Mouse (Mus musculus) left cerebral cortex, adult 8-10 months (tissue): ENCODE measurements around the gene Trpv4. TPM values are rescaled to one million over a fixed set of nuclear protein-coding genes. Genes with fewer than 3 reads are reported as not detected.

ENCODE experiments used
- DNase-seq, 2 experiments: peaks; one replicate each; pipeline ENCODE4 v3.0.0; 2022; ENCODE audit warnings: low spot score in 2 of 2
- total RNA-seq, 4 experiments: library from RNA; stranded (reverse); gene quantifications; 2 replicates each; pipeline ENCODE4 v1.2.4; 2022

Trpv4 gene
- total RNA-seq, 4 experiments from 2014 or later, result 1.1 to 2.4 (median 1.5) TPM

DNA sequence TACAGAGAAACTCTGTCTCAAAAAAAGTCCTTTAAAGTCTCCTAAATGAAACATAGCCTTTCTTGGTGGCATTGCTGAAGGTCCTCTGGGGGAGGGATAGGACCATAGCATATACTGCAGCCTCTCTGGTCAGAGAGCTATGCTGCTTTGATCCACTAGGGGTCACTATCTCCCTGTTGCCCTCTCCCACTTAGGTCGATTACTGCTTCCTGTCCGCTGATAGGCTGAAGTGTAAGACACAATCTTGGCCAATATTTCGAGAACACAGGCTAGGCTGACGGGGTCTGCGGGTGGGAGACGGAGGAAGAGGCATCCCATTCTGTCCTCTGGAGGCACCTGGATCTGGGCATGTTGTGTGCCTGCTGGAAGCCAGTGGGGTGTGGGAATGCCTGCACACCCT lies 37.9 kb downstream of the Trpv4 start:
- no peak for DNase-seq

DNA sequence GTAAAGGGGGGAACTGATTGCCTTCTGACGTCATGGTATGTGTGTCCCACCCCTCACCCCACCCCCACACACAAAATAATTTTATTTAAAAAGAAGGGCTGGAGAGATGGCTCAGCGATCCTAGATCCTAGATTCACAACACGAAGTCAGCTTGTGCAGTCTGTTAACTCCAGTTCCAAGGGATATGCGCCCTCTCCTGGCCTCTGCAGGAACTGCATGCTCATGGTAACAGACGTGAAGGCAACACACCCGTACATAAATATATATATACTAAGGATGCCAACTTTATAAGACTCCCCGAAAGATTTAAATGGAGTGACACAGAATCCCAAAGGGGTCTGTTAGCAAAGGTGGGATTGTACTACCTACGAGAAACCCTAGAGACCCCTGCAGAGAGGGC lies 39.4 kb downstream of the Trpv4 start:
- peak in 1 of 2 experiments; percentile 71 for DNase-seq

DNA sequence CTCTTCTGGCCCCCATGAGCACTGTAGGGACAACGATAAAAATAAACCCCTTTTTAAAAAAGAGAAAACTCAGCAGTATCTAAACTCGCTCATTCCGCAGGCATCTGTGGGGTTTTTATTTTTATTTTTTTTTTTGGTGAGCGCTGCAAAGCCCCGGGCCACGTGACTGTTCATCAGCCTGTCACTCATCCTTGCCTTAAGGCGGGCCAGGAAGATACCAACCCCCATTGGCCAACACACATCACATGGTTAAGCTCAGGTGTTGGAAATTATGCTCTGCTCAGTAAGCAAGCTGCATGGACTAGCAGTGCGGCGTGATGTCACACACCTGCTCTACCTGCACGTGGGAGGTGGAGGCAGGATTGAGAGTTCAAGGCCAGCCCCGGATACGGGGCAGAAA lies 40.4 kb downstream of the Trpv4 start:
- DNase-seq, result no peak

DNA sequence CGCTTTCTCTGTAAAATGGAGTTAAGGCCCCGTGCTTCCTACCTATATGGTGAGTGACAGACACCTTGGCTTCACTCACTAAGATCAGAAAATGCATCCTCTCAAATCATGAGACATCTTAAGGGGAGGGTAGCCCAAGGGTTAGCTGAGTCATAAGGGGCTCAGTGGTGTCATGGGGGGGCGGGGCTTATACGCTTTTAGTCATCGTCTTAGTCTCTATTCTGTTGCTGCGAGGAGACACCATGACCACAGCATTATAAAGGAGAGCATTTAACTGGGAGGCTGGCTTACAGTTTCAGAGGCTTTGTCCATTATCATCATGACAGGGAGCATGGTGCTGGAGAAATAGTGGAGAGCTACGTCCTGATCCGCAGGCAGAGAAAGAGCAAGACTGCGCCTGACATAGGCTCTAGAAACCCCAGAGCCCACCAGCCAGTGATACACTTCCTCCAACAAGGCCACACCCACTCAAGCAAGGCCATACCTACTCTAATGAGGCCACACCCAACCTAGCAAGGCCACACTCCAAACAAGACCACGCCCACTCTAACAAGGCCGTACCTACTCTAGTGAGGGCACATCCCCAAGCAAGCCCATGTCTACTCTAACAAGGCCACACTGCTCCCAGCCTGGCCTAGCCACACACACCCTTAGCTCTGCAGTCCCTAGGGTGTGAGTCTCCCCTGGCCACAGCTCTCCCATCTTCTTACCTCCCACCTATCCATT lies 41.7 kb downstream of the Trpv4 start:
- DNase-seq, result no peak

DNA sequence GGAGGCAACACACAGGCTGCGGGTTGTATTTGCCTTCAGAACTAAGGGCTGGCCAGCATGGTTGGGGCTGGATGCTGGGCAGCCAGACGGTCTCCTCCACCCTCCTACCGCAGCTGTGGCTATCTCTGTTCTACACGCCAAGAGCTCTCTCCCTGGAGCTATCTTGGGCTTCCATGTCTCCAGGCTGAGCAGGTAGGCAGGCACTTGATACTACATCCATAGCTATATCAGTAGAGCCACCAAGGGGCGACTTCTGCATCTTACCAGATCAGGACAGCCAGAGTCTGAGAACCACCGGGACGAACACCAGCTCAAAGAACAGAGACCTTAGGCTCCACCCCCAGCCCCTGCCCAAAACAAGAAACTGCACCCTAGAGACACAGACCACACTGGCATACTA lies 43.4 kb downstream of the Trpv4 start:
- DNase-seq, result no peak

DNA sequence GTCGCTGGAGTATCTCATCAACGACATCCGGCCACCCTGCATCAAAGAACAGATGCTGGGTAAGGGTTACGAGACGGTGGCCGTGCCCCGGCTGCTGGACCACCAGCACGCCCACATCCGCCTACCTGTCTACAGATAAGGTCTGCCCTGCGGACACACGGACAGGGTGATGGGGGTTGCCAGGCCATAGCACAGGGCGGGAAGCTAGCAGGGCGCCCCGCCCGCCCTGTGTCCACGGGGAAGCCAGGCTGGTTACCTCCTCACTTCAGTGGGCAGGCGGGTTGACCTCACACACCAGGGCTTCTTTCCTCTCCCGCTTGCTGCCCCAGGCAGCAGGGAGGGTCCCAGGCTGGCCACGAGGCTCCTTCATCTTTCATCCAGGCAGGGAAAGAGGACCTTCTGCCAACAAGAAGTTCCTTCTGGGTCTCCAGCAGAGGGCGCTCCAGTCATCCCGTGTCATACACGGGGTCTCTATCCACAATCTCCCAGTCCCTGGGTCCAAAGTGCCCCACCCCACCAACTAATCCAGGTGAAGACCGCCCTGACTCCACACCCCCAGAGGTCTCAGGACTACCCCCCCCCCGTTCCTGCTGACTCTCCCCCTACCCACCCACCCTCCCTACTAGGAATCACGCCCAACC lies 46.1 kb downstream of the Trpv4 start:
- DNase-seq, result no peak

DNA sequence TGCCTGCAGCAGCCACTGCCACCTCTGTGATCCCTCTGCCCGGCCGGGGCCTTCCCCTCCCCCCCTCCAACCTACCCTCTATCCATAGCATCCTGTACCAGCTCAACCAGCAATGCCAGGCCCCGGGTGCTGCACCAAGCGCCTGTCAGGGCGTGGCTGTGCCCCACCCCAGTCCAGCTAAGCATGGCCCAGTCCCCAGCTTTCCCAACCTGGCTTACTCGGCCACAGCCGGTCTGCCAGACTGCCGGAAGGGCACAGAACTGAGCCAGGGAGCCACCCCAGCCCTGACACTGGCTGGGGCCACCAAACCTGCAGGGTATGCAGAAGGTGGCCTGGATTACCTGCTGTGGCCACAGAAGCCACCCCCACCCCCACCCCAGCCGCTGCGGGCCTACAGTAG lies 47.0 kb downstream of the Trpv4 start:
- no peak for DNase-seq

DNA sequence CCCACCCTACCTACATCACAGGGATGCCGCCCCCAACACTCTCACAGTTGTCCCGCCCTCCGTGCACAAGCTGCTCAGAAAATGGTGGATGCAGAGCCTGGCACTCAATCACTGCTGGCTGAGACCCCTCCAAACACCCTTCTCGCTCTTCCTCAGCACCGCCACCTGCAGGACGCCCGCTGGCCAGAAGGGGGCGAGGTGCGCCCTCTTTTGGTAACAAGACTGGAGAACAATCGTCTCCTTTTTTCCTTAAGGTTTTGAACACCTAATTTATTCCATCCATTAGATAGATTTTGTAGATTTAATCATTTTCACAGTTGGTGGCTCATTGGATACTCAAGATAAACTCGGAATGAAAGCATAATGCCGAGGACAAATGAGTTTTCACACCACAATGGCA lies 49.7 kb downstream of the Trpv4 start:
- peak in 1 of 2 experiments; percentile 73 for DNase-seq

DNA sequence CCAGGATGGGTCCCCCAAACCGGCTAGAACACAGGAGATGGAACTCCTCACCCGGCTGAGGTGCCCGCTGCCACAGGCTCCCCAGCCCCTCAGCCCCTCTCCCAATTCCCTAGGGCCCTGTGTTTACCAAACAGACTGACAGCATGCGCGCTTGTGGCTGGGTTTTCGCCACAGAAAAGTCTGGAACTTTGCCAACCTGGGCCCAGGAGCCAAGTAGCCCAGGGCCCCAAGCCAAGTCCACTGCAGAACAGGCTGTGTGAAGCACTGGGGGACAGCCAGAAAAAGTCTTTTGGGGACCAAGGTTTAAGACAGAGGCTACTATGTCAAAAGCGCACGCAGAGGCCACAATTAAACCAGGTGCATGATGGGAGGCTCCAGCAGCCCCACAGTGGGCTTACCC lies 50.6 kb downstream of the Trpv4 start:
- peak; percentile 46 to 64 for DNase-seq

DNA sequence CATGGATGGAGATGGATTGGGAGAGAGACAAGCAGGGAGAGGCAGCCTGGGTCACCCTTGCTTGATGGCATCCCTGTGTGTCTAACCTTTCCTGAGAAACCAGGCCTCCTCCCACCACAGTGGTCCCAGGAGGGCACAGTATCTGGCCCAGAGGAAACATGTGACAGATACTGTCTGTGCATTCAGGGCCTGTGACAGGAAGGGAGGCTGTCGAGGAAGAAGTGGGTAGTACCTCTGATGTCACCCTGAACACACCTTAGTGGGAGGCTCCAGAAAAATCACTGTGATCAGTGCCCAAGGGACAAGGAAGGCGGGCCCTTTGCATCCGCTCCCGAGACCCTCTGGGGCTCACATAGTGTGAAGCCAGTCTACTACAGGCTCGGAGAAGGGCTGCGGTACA lies 52.2 kb downstream of the Trpv4 start:
- no peak for DNase-seq

DNA sequence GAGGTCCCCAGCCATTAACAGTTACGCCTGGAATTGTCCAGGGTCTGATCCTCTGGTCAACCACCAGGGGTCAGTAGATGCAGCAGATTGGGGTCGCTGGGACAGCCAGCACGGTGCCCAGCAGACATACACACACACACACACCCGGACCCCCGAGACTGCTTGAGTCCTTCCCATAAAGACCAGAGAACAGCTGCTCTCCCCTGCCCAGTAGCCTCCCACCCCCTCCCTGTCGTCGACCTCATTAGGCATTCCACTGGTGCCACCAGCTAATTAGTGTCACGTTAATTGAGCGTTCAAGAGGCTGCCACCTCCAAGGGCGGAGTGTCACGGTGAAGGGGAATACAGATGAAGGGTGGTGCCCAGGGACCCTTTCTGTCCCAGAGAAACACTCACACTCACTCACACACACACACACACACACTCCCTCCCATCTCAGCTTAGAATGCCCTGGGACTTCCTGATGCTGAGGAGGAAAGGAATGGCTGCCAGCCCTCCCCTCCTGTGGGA lies 53.4 kb downstream of the Trpv4 start:
- no peak for DNase-seq

DNA sequence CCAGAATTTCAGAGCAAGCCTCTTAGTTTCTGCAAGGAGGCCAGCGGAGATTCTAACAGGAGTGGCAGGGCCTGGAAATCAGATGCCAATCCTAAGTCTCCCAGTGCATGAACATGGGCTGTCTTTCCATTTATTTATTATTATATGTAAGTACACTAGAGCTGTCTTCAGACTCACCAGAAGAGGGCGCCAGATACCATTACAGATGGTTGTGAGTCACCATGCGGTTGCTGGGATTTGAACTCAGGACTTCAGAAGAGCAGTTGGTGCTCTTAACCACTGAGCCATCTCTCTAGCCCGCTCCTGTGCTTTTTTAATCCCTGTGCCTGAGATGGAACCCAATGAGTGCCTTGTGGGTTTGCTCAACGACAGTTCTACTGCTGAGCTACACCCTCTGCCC lies 54.2 kb downstream of the Trpv4 start:
- DNase-seq, result no peak

DNA sequence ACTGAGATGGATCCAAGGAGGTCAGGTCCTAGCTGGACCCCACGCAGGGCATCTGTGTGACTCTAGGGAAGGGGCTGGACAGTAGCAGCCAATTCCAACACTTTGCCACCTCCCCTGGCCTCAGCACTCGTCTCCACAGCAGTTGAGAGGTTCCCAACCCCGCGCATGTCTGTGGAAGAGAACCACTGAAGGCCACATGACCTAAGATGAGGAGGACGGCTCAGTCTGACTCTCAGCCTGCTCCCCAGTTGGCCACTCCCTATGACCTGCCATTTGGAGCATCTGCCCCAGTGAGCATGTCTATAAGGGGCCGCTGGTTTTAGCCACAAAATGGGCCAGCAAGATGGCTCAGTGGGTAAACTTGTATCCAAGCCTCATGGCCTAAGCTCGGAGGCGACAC lies 56.2 kb downstream of the Trpv4 start:
- no peak for DNase-seq

DNA sequence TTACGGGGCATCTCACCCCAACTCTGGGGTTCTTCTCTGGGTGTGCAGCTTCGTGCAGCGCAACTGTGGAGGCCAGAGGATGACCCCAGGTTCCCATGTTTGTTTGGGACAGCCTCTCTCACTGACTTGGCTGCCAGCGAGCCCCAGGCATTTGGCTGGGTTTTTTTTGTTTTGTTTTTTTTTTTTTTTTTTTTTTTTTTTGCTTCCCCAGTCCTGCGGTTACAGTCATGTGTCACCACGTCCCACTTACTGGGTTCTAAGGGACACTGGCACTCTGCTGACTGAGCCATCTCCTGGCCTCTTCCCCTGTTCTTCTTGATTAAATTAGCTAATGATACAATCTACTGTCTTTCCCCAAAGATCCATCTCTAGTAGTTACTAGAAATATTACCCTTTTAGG lies 60.6 kb downstream of the Trpv4 start:
- DNase-seq, result no peak

DNA sequence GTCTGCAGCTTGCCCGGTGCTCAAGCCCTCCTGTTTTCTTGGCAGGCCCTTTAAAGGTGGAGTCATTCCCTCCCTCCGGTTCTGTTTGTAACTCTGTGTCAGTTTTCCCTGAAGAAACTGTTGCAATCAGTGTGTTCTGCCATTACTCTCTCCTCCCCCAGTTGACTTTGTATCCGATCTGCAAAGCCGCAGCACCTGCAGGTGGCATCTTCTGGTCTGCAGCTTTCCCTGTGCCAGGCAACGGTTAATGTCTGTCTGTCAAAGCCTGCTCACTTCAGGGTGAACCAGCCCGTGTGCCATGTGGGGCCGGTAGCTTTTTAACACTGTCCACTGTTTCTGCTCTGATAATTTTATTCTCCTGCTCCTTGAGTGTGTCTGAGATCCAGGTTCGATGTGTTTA lies 61.0 kb downstream of the Trpv4 start:
- DNase-seq, result no peak

DNA sequence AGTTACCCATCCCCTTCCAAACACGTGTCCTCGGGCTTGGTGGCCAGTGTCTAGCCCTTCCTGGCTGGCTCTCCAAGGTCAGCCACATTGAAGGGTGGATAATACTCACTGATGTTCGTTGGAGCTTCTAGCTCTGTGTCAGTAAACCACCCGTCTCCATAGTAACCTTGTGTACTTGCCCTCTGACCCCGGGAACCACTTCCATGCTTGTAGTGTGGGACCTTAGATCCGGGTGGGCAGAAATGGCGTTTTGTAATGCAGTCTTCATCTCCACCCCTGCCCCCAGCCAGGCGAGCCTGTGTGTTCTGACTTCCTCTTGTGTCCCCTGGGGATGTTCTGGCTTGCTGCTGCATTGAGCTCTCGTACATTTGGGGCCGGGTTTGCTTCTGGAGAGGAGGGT lies 61.6 kb downstream of the Trpv4 start:
- DNase-seq, result no peak

DNA sequence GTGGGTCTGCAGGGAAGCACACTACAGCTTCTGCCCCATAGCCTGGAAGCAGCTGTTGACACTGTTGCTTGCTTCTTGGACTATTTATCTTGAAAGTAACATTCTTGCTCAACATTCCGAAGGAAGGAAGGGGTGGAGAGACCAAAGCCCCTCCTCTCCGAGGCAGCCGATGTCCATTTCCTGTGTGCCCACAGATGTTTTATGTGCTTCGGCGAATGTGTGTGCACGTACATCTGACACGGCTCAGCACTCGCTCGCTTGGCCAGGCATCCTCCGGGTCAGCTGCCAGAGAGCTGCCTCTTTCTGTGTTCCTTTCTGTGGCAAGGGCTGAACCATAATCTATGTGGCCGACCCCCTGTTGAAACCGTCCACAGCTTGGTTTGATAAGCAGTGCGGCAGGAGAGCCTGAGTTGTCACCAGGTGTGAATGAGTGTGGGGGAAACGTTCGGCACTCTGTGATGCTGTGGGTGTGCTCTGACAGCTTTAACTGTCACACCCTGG lies 63.4 kb downstream of the Trpv4 start:
- no peak for DNase-seq

DNA sequence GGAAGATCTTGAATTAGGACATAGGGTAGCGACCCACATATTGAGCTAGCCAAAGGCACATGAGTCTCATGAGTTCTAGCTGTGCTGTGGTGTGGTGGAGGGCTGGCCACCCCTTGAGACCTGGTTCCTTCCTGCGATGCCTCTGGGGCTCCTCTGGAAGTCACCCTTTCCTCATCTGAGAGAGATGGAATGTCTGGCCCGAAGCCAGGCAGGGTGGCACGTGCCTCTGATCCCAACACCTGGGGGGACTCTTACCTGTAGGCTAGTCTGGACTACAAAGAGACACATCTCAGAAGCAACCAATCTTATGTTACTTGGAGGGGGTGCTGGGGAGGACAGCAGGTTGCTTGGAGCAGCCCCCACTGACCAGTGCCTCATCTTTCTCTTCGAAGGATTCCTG lies 64.3 kb downstream of the Trpv4 start:
- DNase-seq, result no peak

DNA sequence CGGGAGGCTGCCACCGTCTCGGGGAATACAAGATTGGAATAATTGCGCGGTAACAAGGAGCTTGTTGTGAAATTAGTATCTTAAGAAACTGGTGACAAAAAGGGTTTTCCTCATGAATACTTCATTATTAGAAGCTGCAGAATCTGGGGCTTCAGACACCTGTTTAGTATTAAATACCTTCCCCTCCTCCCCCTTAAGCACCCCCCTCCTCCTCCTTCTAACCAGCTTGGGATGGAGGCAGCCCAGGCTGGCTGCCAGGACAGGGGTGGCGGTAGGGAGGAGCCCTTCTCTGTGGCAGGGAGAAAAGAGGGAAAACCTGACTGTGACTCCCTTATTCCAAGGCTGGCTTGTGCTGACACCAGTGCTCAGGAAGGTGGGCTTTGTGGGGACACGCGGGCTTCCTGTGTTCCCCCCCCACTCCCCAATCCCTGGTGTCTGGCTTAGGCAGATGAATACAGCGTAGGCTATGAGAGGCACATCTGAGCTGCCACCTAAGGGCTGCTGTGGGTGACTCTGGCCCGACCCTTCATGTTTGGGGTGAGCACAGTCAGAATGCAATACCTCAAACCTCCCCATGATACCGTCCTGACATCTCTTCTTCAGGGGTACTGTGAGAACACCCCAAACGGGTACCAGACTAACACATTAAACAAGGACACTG lies 64.9 kb downstream of the Trpv4 start:
- no peak for DNase-seq

DNA sequence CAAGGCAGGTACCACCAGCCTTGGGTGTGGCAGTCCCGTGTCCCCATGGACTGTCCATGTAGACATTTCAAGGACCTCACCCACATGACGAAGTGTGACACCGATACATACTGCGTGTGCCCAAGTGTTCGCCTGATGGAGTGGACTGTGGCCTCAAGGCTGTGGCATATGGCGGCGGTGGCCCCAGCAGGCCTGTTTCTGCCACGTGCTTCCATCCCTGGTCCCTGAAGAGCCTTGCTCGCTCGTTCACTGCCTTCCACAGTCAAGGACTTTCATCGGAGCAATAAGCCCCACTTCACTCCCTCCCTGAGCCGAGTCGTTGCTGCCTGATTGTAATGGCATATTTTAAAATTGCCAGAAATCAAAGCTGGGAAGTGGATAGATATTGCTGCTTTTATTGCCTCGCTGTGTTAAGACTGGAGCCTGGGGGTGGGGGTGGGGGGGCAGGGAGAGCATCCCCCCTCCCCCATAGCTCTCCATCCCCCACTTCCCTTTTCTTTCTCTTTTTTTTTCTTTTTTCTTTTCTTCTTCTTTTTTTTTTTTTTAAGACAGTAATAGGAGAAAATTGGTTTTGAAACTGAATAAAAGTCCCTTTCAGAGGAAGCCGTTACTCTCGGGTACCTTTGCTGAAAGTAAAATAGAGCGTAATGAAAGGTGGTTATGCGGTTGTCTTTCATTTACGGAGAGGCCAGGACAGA lies 65.6 kb downstream of the Trpv4 start:
- DNase-seq, result no peak

DNA sequence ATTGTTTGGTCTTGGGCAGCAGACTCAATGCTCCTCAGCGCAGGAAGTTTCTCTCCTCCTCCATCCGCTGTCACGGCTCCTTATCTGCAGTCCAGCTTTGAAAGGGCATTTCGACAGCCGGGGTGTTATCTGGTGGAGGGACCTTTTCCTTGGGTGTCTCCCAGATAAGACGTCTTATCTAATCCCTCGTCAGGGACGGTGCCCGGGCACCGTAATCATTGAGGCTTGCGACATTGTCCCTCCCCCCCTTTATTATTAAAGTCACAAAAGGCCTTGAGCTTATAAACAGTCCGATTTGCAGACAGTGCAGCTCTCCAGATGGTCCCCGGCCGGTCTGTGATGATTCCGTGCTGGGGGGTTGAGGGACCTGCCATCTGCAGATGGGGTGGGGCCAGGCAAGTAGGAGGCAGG lies 67.1 kb downstream of the Trpv4 start:
- DNase-seq, result no peak
